Mouse (Mus musculus): ENCODE data around the gene Cchcr1. TPM values are rescaled to one million over a fixed set of nuclear protein-coding genes. Genes with fewer than 3 reads are reported as not detected.

The Cchcr1 gene
- polyA plus RNA-seq, 1 experiment from 2014 or later, result 8.3 TPM

DNA sequence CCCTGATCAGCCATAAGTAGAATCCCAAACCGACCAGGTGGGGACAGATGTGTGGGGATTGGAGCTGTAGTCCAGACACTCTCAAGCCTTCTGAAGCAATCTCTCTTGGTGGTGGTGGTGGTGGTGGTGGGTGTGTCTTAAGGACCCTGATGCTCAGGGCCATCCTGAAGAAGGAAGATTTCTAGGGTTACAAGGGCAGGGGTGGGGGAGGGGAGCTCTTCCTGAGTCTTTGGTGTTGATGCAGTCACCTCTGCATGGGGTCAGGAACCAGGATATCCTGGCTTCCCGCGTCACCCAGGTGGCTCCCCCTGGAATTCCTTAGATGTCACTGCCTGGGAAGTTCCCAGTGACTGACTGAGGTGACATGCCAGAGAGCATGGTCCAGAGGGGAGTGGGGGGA is 15.5 kb downstream of the Cchcr1 start:
- Histone ChIP-seq H3K4me2 (replicated peaks; ENCODE audit: low read depth, low read length) (no peak overlapping the region), H3K27me3 (ENCODE audit: control insufficient read depth, insufficient read depth, low read length) (no peaks in the 10 kb centered on the region), H3K4me1 (replicated peaks; ENCODE audit: control insufficient read depth, insufficient read depth, low read length) (no peaks in the 10 kb centered on the region), H3K4me3 (ENCODE audit: low read depth, low read length) (no peak overlapping the region), H3K9ac (ENCODE audit: low read depth, low read length) (no peak overlapping the region), H3K9me3 (ENCODE audit: control insufficient read depth, low read length) (no peaks in the 10 kb centered on the region), H3K27ac (ENCODE audit: low read depth, low read length) (no peak overlapping the region), H3K36me3 (ENCODE audit: control insufficient read depth, insufficient read depth, low read length) (no peaks in the 10 kb centered on the region)
- no peak for DNase-seq (ENCODE audit: low spot score)
- 16% methylated on average over 3 of the region's 3 CpGs for WGBS
- ATAC-seq (ENCODE audit: low FRiP score), result no peak

DNA sequence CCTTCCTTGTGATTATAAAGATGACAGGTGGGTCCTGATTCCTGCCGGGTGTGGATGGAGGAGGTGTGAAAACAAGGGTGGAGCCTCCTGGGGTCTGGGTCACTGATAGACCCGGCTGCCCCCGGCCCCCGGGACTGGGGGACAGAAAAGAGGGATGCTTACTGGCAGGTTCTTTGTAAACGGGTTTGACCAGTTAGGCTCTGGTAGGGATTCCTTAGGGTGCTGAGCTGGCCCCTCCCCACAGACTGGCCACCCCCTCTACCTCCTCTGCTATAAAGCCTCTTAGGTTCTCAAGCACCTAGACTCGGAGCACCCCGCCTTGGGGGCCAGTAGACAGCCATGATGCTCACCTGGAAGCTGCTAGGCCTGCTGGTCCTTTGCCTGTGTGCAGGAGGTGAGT is 16.0 kb downstream of the Cchcr1 start, which contains the start of gene Psors1c2:
Gene Psors1c2 (plus strand): TSS at position 301 of the 400 bp plus-strand sequence.
- H3K36me3 ChIP-seq (ENCODE audit: control insufficient read depth, insufficient read depth, low read length), result no peaks in the 10 kb centered on the region
- no peaks in the 10 kb centered on the region for H3K4me1 ChIP-seq (replicated peaks; ENCODE audit: control insufficient read depth, insufficient read depth, low read length)
- H3K9me3 ChIP-seq (ENCODE audit: control insufficient read depth, low read length), result no peaks in the 10 kb centered on the region
- no peak within 1 kb of the TSS for H3K9ac ChIP-seq (ENCODE audit: low read depth, low read length)
- no peak for ATAC-seq (ENCODE audit: low FRiP score)
- H3K4me2 ChIP-seq (replicated peaks; ENCODE audit: low read depth, low read length), result no peak within 1 kb of the TSS
- no peak within 1 kb of the TSS for H3K27ac ChIP-seq (ENCODE audit: low read depth, low read length)
- no peak within 1 kb of the TSS for H3K4me3 ChIP-seq (ENCODE audit: low read depth, low read length)
- 58% methylated on average over 7 of the region's 7 CpGs for WGBS
- H3K27me3 ChIP-seq (ENCODE audit: control insufficient read depth, insufficient read depth, low read length), result no peaks in the 10 kb centered on the region
- DNase-seq (ENCODE audit: low spot score), result no peak

DNA sequence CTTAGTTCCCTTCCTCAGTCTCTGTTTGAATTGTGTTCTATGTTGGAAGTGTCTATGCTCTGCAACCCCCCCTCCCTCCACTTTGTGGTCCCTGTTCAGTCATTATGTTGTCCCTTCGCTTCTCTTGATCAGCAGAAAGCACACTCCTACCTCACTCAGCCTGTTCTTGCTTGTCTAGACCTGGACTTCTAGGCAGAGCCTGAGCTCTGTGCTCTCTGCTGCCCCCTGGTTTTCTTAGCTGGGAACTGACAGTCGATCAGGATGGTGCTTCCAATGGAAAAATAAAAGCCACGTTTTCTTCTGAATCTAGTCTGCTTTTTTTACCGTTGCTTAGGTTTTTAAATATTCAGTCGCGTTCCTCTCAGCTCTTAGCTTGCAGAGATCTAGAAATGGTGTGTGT is 17.4 kb downstream of the Cchcr1 start:
- Histone ChIP-seq H3K36me3 (ENCODE audit: control insufficient read depth, insufficient read depth, low read length) (no peaks in the 10 kb centered on the region), H3K4me2 (replicated peaks; ENCODE audit: low read depth, low read length) (no peak overlapping the region), H3K4me3 (ENCODE audit: low read depth, low read length) (no peak overlapping the region), H3K27ac (ENCODE audit: low read depth, low read length) (no peak overlapping the region), H3K9me3 (ENCODE audit: control insufficient read depth, low read length) (no peaks in the 10 kb centered on the region), H3K4me1 (replicated peaks; ENCODE audit: control insufficient read depth, insufficient read depth, low read length) (no peaks in the 10 kb centered on the region), H3K9ac (ENCODE audit: low read depth, low read length) (no peak overlapping the region), H3K27me3 (ENCODE audit: control insufficient read depth, insufficient read depth, low read length) (no peaks in the 10 kb centered on the region)
- 23% methylated on average over 6 of the region's 6 CpGs for WGBS
- peak; percentile 87 for DNase-seq (ENCODE audit: low spot score)
- peak; percentile 47; the same call in 1 of the 2 replicates for ATAC-seq (ENCODE audit: low FRiP score)

DNA sequence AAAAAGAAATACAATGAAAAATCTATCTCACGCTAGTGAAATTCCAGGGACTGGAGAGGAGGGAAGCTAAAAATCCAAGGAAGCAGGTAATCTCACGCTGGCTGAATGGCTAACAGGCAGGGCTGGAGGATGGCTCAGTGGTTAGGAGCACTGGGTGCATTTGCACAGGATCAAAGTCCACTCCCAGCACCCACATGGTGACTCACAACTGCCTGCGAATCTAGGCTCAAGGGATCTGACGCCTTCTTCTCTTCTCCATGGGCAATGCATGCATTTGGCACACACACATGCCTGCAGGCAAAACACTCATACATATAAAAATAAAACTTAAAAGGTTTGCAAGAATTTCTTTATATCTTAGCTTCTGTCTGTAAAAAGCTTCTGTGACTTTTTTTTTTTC is 20.5 kb downstream of the Cchcr1 start:
- WGBS, result 89% methylated on average over 4 of the region's 4 CpGs
- H3K27ac ChIP-seq (ENCODE audit: low read depth, low read length), result no peak overlapping the region
- H3K9ac ChIP-seq (ENCODE audit: low read depth, low read length), result no peak overlapping the region
- no peaks in the 10 kb centered on the region for H3K9me3 ChIP-seq (ENCODE audit: control insufficient read depth, low read length)
- DNase-seq (ENCODE audit: low spot score), result no peak
- H3K4me1 ChIP-seq (replicated peaks; ENCODE audit: control insufficient read depth, insufficient read depth, low read length), result no peaks in the 10 kb centered on the region
- no peak overlapping the region for H3K4me2 ChIP-seq (replicated peaks; ENCODE audit: low read depth, low read length)
- H3K36me3 ChIP-seq (ENCODE audit: control insufficient read depth, insufficient read depth, low read length), result no peaks in the 10 kb centered on the region
- ATAC-seq (ENCODE audit: low FRiP score), result no peak
- no peak overlapping the region for H3K4me3 ChIP-seq (ENCODE audit: low read depth, low read length)
- no peaks in the 10 kb centered on the region for H3K27me3 ChIP-seq (ENCODE audit: control insufficient read depth, insufficient read depth, low read length)

DNA sequence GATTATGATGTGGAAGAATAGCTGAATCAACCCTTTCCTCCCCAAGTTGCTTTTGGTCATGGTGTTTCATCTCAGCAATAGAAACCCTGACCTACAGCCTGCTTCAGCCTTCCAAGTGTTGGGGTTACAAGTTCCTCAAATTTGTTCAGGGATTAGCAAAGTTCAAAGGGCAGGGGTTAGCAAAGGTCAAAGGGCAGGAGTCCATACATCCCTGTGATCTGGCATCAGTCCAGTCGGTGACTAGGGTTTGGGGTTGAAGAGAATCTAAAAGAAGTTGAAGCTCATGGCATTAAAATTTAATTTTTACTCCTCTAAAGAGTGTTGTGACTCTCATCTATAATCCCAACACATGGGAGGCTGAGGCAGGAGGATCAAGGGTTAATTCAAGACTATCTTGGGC is 21.6 kb downstream of the Cchcr1 start:
- H3K9ac ChIP-seq (ENCODE audit: low read depth, low read length), result no peak overlapping the region
- no peak overlapping the region for H3K4me3 ChIP-seq (ENCODE audit: low read depth, low read length)
- no peak overlapping the region for H3K4me2 ChIP-seq (replicated peaks; ENCODE audit: low read depth, low read length)
- H3K9me3 ChIP-seq (ENCODE audit: control insufficient read depth, low read length), result no peaks in the 10 kb centered on the region
- DNase-seq (ENCODE audit: low spot score), result no peak
- H3K36me3 ChIP-seq (ENCODE audit: control insufficient read depth, insufficient read depth, low read length), result no peaks in the 10 kb centered on the region
- 79% methylated on average over 1 of the region's 1 CpGs for WGBS
- H3K27ac ChIP-seq (ENCODE audit: low read depth, low read length), result no peak overlapping the region
- H3K27me3 ChIP-seq (ENCODE audit: control insufficient read depth, insufficient read depth, low read length), result no peaks in the 10 kb centered on the region
- ATAC-seq (ENCODE audit: low FRiP score), result no peak
- H3K4me1 ChIP-seq (replicated peaks; ENCODE audit: control insufficient read depth, insufficient read depth, low read length), result no peaks in the 10 kb centered on the region

DNA sequence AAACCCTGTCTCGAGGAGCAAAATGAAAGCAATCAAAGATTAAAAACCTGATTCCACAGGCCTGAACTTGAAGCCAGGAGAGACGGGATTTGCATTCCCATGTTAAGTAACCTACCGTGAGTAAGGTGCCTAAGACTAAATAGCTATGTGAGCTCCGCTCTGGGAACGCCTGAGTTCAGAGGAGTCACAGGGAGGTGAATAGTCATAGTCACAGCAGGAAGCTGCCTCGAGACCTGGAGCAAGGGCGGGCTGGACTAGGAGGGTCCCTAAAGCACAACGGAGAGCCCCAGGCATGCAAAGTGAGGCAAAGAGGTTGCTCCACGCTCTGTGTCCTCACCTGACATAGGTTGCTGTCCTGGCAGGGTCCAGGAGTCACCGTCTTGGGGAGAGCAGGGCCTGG is 22.6 kb downstream of the Cchcr1 start:
- Histone ChIP-seq H3K27me3 (ENCODE audit: control insufficient read depth, insufficient read depth, low read length) (no peaks in the 10 kb centered on the region), H3K36me3 (ENCODE audit: control insufficient read depth, insufficient read depth, low read length) (no peaks in the 10 kb centered on the region), H3K9ac (ENCODE audit: low read depth, low read length) (no peak overlapping the region), H3K27ac (ENCODE audit: low read depth, low read length) (no peak overlapping the region), H3K9me3 (ENCODE audit: control insufficient read depth, low read length) (no peaks in the 10 kb centered on the region), H3K4me2 (replicated peaks; ENCODE audit: low read depth, low read length) (no peak overlapping the region), H3K4me3 (ENCODE audit: low read depth, low read length) (no peak overlapping the region), H3K4me1 (replicated peaks; ENCODE audit: control insufficient read depth, insufficient read depth, low read length) (no peaks in the 10 kb centered on the region)
- no peak for DNase-seq (ENCODE audit: low spot score)
- no peak for ATAC-seq (ENCODE audit: low FRiP score)
- 59% methylated on average over 10 of the region's 10 CpGs for WGBS

DNA sequence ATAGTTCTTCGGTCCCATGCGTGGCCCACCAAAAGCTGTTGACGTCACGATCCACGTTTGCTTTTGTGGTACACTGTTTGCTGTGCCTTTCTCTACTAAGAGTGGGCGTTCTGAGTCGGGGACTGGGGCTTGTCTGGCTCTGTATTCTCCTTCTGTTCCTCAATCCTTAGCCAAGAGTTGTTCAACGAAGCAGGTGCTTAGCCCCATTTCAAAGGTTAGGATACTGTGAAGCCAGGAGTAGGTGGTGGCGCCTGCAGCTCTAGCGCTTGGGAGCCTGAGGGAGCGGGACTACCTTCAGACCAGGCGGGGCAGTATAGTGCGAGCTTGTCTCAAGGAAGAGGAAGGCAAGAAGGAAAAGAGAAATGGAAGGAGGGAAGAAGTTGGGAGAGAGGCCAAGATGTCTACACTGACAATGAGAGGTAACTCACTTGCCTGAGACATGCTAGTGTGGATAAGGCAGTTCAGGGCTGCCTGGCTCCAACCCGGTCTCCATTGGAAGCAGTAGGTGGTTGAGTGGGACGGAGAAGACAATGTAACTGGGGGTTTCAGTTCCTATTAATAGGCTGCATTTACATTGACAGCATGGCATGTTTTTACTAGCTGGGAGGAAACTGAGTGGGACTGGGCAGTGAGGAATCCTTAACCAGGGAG is 26.0 kb downstream of the Cchcr1 start:
- H3K9me3 ChIP-seq (ENCODE audit: control insufficient read depth, low read length), result no peaks in the 10 kb centered on the region
- H3K4me3 ChIP-seq (ENCODE audit: low read depth, low read length), result no peak overlapping the region
- no peaks in the 10 kb centered on the region for H3K27me3 ChIP-seq (ENCODE audit: control insufficient read depth, insufficient read depth, low read length)
- no peaks in the 10 kb centered on the region for H3K36me3 ChIP-seq (ENCODE audit: control insufficient read depth, insufficient read depth, low read length)
- WGBS, result 77% methylated on average over 15 of the region's 15 CpGs
- H3K9ac ChIP-seq (ENCODE audit: low read depth, low read length), result no peak overlapping the region
- H3K4me2 ChIP-seq (replicated peaks; ENCODE audit: low read depth, low read length), result peak overlapping the region; percentile 17; the same call in 1 of the 2 replicates
- DNase-seq (ENCODE audit: low spot score) (peak; percentile 19), ATAC-seq (ENCODE audit: low FRiP score) (peak; percentile 23; the same call in 1 of the 2 replicates)
- H3K4me1 ChIP-seq (replicated peaks; ENCODE audit: control insufficient read depth, insufficient read depth, low read length), result peaks cover 4% of the 10 kb centered on the region
- H3K27ac ChIP-seq (ENCODE audit: low read depth, low read length), result peak overlapping the region; percentile 72

DNA sequence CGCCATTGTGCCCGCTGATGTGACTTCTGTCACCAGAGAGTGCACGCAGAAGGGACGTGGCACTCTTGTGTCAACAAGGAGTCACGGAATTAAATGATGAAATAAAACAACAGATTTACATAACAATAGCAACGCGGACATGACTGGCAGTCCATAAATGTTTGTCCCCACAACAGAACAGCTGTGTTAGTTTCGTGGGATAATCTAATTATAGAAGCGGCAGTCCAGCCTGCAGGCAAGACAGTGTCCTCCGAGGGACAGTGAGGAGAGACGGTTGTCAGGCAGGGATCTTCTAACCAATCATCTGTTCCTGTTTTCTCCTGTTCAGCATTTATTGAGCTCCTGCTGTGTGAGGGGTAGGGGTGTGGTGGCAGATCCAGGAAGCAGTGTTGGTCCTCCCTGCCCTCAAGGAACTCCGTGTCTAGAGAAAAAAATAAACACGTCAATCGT is 26.5 kb downstream of the Cchcr1 start:
- ATAC-seq (ENCODE audit: low FRiP score), result peak; percentile 75
- H3K4me1 ChIP-seq (replicated peaks; ENCODE audit: control insufficient read depth, insufficient read depth, low read length), result peaks cover 4% of the 10 kb centered on the region
- peak; percentile 49 for DNase-seq (ENCODE audit: low spot score)
- 34% methylated on average over 14 of the region's 14 CpGs for WGBS
- peak overlapping the region; percentile 17; the same call in 1 of the 2 replicates for H3K4me2 ChIP-seq (replicated peaks; ENCODE audit: low read depth, low read length)
- no peaks in the 10 kb centered on the region for H3K27me3 ChIP-seq (ENCODE audit: control insufficient read depth, insufficient read depth, low read length)
- no peaks in the 10 kb centered on the region for H3K36me3 ChIP-seq (ENCODE audit: control insufficient read depth, insufficient read depth, low read length)
- H3K27ac ChIP-seq (ENCODE audit: low read depth, low read length), result peak overlapping the region; percentile 72; the same call in 1 of the 2 replicates
- H3K4me3 ChIP-seq (ENCODE audit: low read depth, low read length), result no peak overlapping the region
- no peaks in the 10 kb centered on the region for H3K9me3 ChIP-seq (ENCODE audit: control insufficient read depth, low read length)
- H3K9ac ChIP-seq (ENCODE audit: low read depth, low read length), result no peak overlapping the region

DNA sequence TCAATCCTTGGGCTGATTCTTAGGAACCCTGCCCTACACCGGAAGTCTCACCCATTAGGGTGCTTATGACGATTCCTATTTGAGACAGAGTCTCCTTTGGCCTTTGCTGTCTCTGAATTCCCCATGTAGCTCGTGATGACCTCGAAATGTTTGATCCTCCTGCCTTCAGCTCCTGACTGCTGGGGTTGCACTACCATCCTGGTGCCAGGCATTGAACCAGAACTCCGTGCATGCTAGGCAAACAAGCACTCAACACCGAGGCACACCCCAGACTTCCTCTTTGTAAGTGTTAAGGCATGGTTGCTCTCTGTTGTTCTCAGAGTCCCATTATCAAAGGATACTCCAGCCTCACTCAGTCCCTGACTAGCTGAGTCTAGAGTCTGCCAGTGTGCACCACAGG is 27.1 kb downstream of the Cchcr1 start:
- peaks cover 4% of the 10 kb centered on the region for H3K4me1 ChIP-seq (replicated peaks; ENCODE audit: control insufficient read depth, insufficient read depth, low read length)
- ATAC-seq (ENCODE audit: low FRiP score) (no peak), DNase-seq (ENCODE audit: low spot score) (no peak)
- H3K27me3 ChIP-seq (ENCODE audit: control insufficient read depth, insufficient read depth, low read length), result no peaks in the 10 kb centered on the region
- peak overlapping the region; percentile 17; the same call in 1 of the 2 replicates for H3K4me2 ChIP-seq (replicated peaks; ENCODE audit: low read depth, low read length)
- no peak overlapping the region for H3K4me3 ChIP-seq (ENCODE audit: low read depth, low read length)
- H3K9ac ChIP-seq (ENCODE audit: low read depth, low read length), result no peak overlapping the region
- H3K9me3 ChIP-seq (ENCODE audit: control insufficient read depth, low read length), result no peaks in the 10 kb centered on the region
- H3K27ac ChIP-seq (ENCODE audit: low read depth, low read length), result peak overlapping the region; percentile 72; the same call in 1 of the 2 replicates
- H3K36me3 ChIP-seq (ENCODE audit: control insufficient read depth, insufficient read depth, low read length), result no peaks in the 10 kb centered on the region
- 86% methylated on average over 6 of the region's 6 CpGs for WGBS

All from hindbrain, embryonic 11.5 days (tissue).